Mouse (Mus musculus) adrenal gland, adult 2 months (tissue): Measurements from ENCODE around the gene Rab31. TPM values are rescaled to one million over a fixed set of nuclear protein-coding genes. Genes with fewer than 3 reads are reported as not detected.

ENCODE experiments used
- polyA plus RNA-seq: library from polyadenylated mRNA; depleted of rRNA; stranded (reverse); fragments of >200 nt; gene quantifications from 2 replicates; pipeline ENCODE4 v1.2.3, GENCODE M21; 2012; rRNA removed
- total RNA-seq, 2 experiments: library from RNA; stranded (reverse); gene quantifications; 2 replicates each; pipeline ENCODE4 v1.2.3; 2021

The Rab31 gene
- total and polyA plus RNA-seq, 3 experiments: 16.7 to 48.2 (median 36.7) TPM

Other genes starting within 250 kb of the Rab31 start
- gene Tmem232, start 232.0 kb downstream of the Rab31 start, total RNA-seq: not detected
- not detected in 2 replicates for gene Tmem232, start 232.0 kb downstream of the Rab31 start, polyA plus RNA-seq
- gene Vapa, start 159.2 kb downstream of the Rab31 start, total RNA-seq: 100 to 1,000 TPM; 131 to 211 TPM
- gene Vapa, start 159.2 kb downstream of the Rab31 start, polyA plus RNA-seq: 122 and 133 TPM in 2 replicates
- gene Txndc2, start 130.6 kb downstream of the Rab31 start, total RNA-seq: 10 to 100 TPM; 12.8 to 40.9 TPM
- gene Txndc2, start 130.6 kb downstream of the Rab31 start, polyA plus RNA-seq: 0.19 and 0.61 TPM in 2 replicates
- gene Ppp4r1, start 9.8 kb upstream of the Rab31 start, total RNA-seq: 10 to 100 TPM; 59.2 to 60.7 TPM
- gene Ppp4r1, start 9.8 kb upstream of the Rab31 start, polyA plus RNA-seq: 19.1 and 24.9 TPM in 2 replicates
- gene Ralbp1, start 113.0 kb upstream of the Rab31 start, total RNA-seq: 10 to 100 TPM; 52.2 to 52.8 TPM
- gene Ralbp1, start 113.0 kb upstream of the Rab31 start, polyA plus RNA-seq: 23.7 and 28.4 TPM in 2 replicates
- gene Twsg1, start 178.5 kb upstream of the Rab31 start, total RNA-seq: 100 to 1,000 TPM in 1 of 2 experiments, 10 to 100 TPM in 1; 81.8 to 102 TPM
- gene Twsg1, start 178.5 kb upstream of the Rab31 start, polyA plus RNA-seq: 49.8 and 53.9 TPM in 2 replicates